Mouse (Mus musculus) cortical plate, adult 2 months (tissue): Measurements from ENCODE around the gene Hist1h2ae. TPM values are rescaled to one million over a fixed set of nuclear protein-coding genes. Genes with fewer than 3 reads are reported as not detected.
A peak's percentile ranks its signal among the peaks of the same experiment; 100 is the strongest.

Source experiments
- H3K27ac ChIP-seq: fragments of 200-500 bp; 2 replicates; pipeline ENCODE4 v1.5.1; 2012; ENCODE audit warnings: low read length, control low read depth, inconsistent platforms; ENCODE audit not compliant: insufficient read depth
- H3K4me1 ChIP-seq: fragments of 200-500 bp; 2 replicates; pipeline ENCODE4 v1.6.1; 2011; ENCODE audit warnings: low read length; ENCODE audit not compliant: control insufficient read depth, insufficient read depth
- H3K4me3 ChIP-seq: fragments of 200-500 bp; 2 replicates; pipeline ENCODE4 v1.5.1; 2011; ENCODE audit warnings: mild to moderate bottlenecking, low read length, control low read depth; ENCODE audit not compliant: insufficient read depth
- CTCF ChIP-seq: fragments of 200-500 bp; IDR thresholded peaks from 2 replicates; pipeline ENCODE4 v1.5.1; 2011; ENCODE audit warnings: mild to moderate bottlenecking, control low read depth, low read length; ENCODE audit not compliant: insufficient read depth; ENCODE audit errors: extremely low read depth
- POLR2A ChIP-seq: fragments of 200-500 bp; IDR thresholded peaks from 2 replicates; pipeline ENCODE4 v1.6.1; 2011; ENCODE audit warnings: mild to moderate bottlenecking, low read length, control low read depth; ENCODE audit not compliant: insufficient read depth; ENCODE audit errors: extremely low read depth
- polyA plus RNA-seq: library from polyadenylated mRNA; depleted of rRNA; stranded (reverse); fragments of >200 nt; gene quantifications from 2 replicates; pipeline ENCODE4 v1.2.3, GENCODE M21; 2012; rRNA removed

Gene Hist1h2ae
- polyA plus RNA-seq, 1 experiment, result 0.50 TPM

GRCm38 (mm10) chr13:23530901-23531875 lies 39.8 kb downstream of the Hist1h2ae start, which contains the start of gene Hist1h4h:
Hist1h4h (plus strand) TSS chr13:23531050.
- Histone ChIP-seq H3K4me1 (peaks cover 4% of the 10 kb centered on the region; the same call in 1 of the 2 replicates), H3K27ac (peak within 1 kb of the TSS; percentile 76), H3K4me3 (peak within 1 kb of the TSS; percentile 47)
- TF ChIP-seq CTCF, result no peak
- TF ChIP-seq POLR2A, result peak; percentile 99

GRCm38 (mm10) chr13:23530181-23530900 lies 40.7 kb downstream of the Hist1h2ae start:
- Histone ChIP-seq H3K4me3 (peak overlapping the region; percentile 47), H3K4me1 (peaks cover 4% of the 10 kb centered on the region; the same call in 1 of the 2 replicates), H3K27ac (peak overlapping the region; percentile 67)
- TF ChIP-seq POLR2A, result no peak

GRCm38 (mm10) chr13:23529480-23530165 lies 41.4 kb downstream of the Hist1h2ae start:
- Histone ChIP-seq H3K4me3 (peak overlapping the region; percentile 47; the same call in 1 of the 2 replicates), H3K27ac (no peak overlapping the region), H3K4me1 (peaks cover 4% of the 10 kb centered on the region; the same call in 1 of the 2 replicates)
- no peak for TF ChIP-seq CTCF
- no peak for TF ChIP-seq POLR2A

- peaks cover 1% of the 10 kb centered on the region; the same call in 1 of the 2 replicates for H3K4me1 ChIP-seq
- TF ChIP-seq POLR2A (no peak), CTCF (no peak)
- no peak overlapping the region for H3K27ac ChIP-seq
- H3K4me3 ChIP-seq, result no peak overlapping the region
Measured at GRCm38 (mm10) chr13:23529005-23529404, 42.0 kb downstream of the Hist1h2ae start.

GRCm38 (mm10) chr13:23526312-23526711 lies 44.7 kb downstream of the Hist1h2ae start:
- TF ChIP-seq POLR2A (no peak), CTCF (no peak)
- H3K4me1 ChIP-seq, result no peaks in the 10 kb centered on the region
- H3K27ac ChIP-seq, result no peak overlapping the region
- H3K4me3 ChIP-seq, result peak overlapping the region; percentile 2

GRCm38 (mm10) chr13:23525901-23526300 lies 45.1 kb downstream of the Hist1h2ae start:
- Histone ChIP-seq H3K4me3 (peak overlapping the region; percentile 2; the same call in 1 of the 2 replicates), H3K27ac (no peak overlapping the region), H3K4me1 (no peaks in the 10 kb centered on the region)
- no peak for TF ChIP-seq CTCF
- TF ChIP-seq POLR2A, result no peak

GRCm38 (mm10) chr13:23524654-23525053 lies 46.4 kb downstream of the Hist1h2ae start:
- Histone ChIP-seq H3K4me3 (no peak overlapping the region), H3K27ac (no peak overlapping the region), H3K4me1 (no peaks in the 10 kb centered on the region)
- no peak for TF ChIP-seq POLR2A
- TF ChIP-seq CTCF, result peak; percentile 93

- no peaks in the 10 kb centered on the region for H3K4me1 ChIP-seq
- TF ChIP-seq CTCF, result no peak
Measured at GRCm38 (mm10) chr13:23523976-23524375, 47.0 kb downstream of the Hist1h2ae start.

GRCm38 (mm10) chr13:23521703-23522102 lies 49.3 kb downstream of the Hist1h2ae start:
- Histone ChIP-seq H3K27ac (no peak overlapping the region), H3K4me3 (no peak overlapping the region)
- no peak for TF ChIP-seq POLR2A
- no peak for TF ChIP-seq CTCF

More at GRCm38 (mm10) chr13:23523976-23524375, 47.0 kb downstream of the Hist1h2ae start:
- Histone ChIP-seq H3K4me3 (no peak overlapping the region), H3K27ac (no peak overlapping the region)

More at GRCm38 (mm10) chr13:23521703-23522102, 49.3 kb downstream of the Hist1h2ae start:
- H3K4me1 ChIP-seq, result no peaks in the 10 kb centered on the region

Other genes starting within 250 kb of the Hist1h2ae start
- 14.3 and 14.8 TPM in 2 replicates for gene Zfp322a, start 202.0 kb downstream of the Hist1h2ae start, polyA plus RNA-seq
- 7.8 and 8.3 TPM in 2 replicates for gene Abt1, start 147.4 kb downstream of the Hist1h2ae start, polyA plus RNA-seq
- gene Btn1a1, start 105.3 kb downstream of the Hist1h2ae start, polyA plus RNA-seq, result 0.04 and 0.06 TPM in 2 replicates
- gene Btn2a2, start 82.4 kb downstream of the Hist1h2ae start, polyA plus RNA-seq, result 0.69 and 0.95 TPM in 2 replicates
- gene Hist1h4h, start 40.2 kb downstream of the Hist1h2ae start, polyA plus RNA-seq, result 20.7 and 34.8 TPM in 2 replicates
- gene Hist1h2af, start 37.3 kb downstream of the Hist1h2ae start, polyA plus RNA-seq, result 6.4 and 14.2 TPM in 2 replicates
- 0.74 and 0.92 TPM in 2 replicates for gene Hist1h3g, start 35.8 kb downstream of the Hist1h2ae start, polyA plus RNA-seq
- 0.29 and 0.38 TPM in 2 replicates for gene Hist1h2bh, start 27.8 kb downstream of the Hist1h2ae start, polyA plus RNA-seq
- 0.73 TPM in 1 of 2 replicates, not detected in the other for gene Hist1h3f, start 27.2 kb downstream of the Hist1h2ae start, polyA plus RNA-seq
- 4.5 and 13.1 TPM in 2 replicates for gene Hist1h4f, start 19.6 kb downstream of the Hist1h2ae start, polyA plus RNA-seq
- gene Hist1h1d, start 18.0 kb downstream of the Hist1h2ae start, polyA plus RNA-seq, result 0.04 and 0.08 TPM in 2 replicates
- 1.2 and 2.9 TPM in 2 replicates for gene Hist1h3e, start 8.9 kb downstream of the Hist1h2ae start, polyA plus RNA-seq
- 7.8 and 11.4 TPM in 2 replicates for gene Hist1h2bg, start 176 bp upstream of the Hist1h2ae start, polyA plus RNA-seq
- 0.67 TPM in 1 of 2 replicates, not detected in the other for gene Hist1h2bf, start 3.0 kb upstream of the Hist1h2ae start, polyA plus RNA-seq
- 0.32 and 0.92 TPM in 2 replicates for gene Hist1h2ad, start 3.2 kb upstream of the Hist1h2ae start, polyA plus RNA-seq
- gene Hist1h3d, start 4.5 kb upstream of the Hist1h2ae start, polyA plus RNA-seq, result 2.6 and 3.0 TPM in 2 replicates
- 4.4 and 8.9 TPM in 2 replicates for gene Hist1h4d, start 10.4 kb upstream of the Hist1h2ae start, polyA plus RNA-seq
- 4.2 and 4.6 TPM in 2 replicates for gene Hist1h2be, start 49.9 kb upstream of the Hist1h2ae start, polyA plus RNA-seq
- 4.0 and 4.6 TPM in 2 replicates for gene Hist1h1e, start 51.3 kb upstream of the Hist1h2ae start, polyA plus RNA-seq
- 1.2 and 1.5 TPM in 2 replicates for gene Hist1h2ac, start 112.7 kb upstream of the Hist1h2ae start, polyA plus RNA-seq
- gene Hist1h2bc, start 113.0 kb upstream of the Hist1h2ae start, polyA plus RNA-seq, result 117 and 130 TPM in 2 replicates
- not detected in 2 replicates for gene Hist1h1t, start 124.6 kb upstream of the Hist1h2ae start, polyA plus RNA-seq
- gene Hist1h4c, start 127.2 kb upstream of the Hist1h2ae start, polyA plus RNA-seq, result 4.1 and 9.6 TPM in 2 replicates
- gene Hfe, start 139.6 kb upstream of the Hist1h2ae start, polyA plus RNA-seq, result 4.2 and 4.3 TPM in 2 replicates
- gene Hist1h1c, start 167.6 kb upstream of the Hist1h2ae start, polyA plus RNA-seq, result 42.1 and 42.4 TPM in 2 replicates
- 0.56 TPM in 1 of 2 replicates, not detected in the other for gene Hist1h3c, start 174.4 kb upstream of the Hist1h2ae start, polyA plus RNA-seq
- 0.79 and 1.9 TPM in 2 replicates for gene Hist1h2bb, start 175.5 kb upstream of the Hist1h2ae start, polyA plus RNA-seq
- 1.6 and 1.9 TPM in 2 replicates for gene Hist1h2ab, start 179.9 kb upstream of the Hist1h2ae start, polyA plus RNA-seq
- gene Hist1h3b, start 181.0 kb upstream of the Hist1h2ae start, polyA plus RNA-seq, result 0.57 and 0.77 TPM in 2 replicates
- gene Hist1h4b, start 185.8 kb upstream of the Hist1h2ae start, polyA plus RNA-seq, result 3.7 and 8.3 TPM in 2 replicates
- gene Hist1h4a, start 190.0 kb upstream of the Hist1h2ae start, polyA plus RNA-seq, result 4.2 and 9.6 TPM in 2 replicates
- 0.57 and 1.4 TPM in 2 replicates for gene Hist1h3a, start 191.2 kb upstream of the Hist1h2ae start, polyA plus RNA-seq
- 0.55 and 0.77 TPM in 2 replicates for gene Hist1h1a, start 192.4 kb upstream of the Hist1h2ae start, polyA plus RNA-seq
- 0.19 and 0.21 TPM in 2 replicates for gene Trim38, start 198.7 kb upstream of the Hist1h2ae start, polyA plus RNA-seq
- gene Slc17a2, start 235.8 kb upstream of the Hist1h2ae start, polyA plus RNA-seq, result 0.06 TPM in 1 of 2 replicates, not detected in the other